ENCODE assay signal across 9 mouse cellular contexts in genomic region chr6:52203121-52203370, GRCm38 (mm10). TPM values are rescaled to one million over a fixed set of nuclear protein-coding genes. Genes with fewer than 3 reads are reported as not detected.
DNase-seq lines count a peak whose midpoint lies in the region; ATAC-seq and TF ChIP-seq lines count a peak whose summit lies in the region.
"Had no signal": no experiment of that assay in that cellular context is flagged by ENCODE, and none has a peak within 500 bp of the region (broad histone marks: within the 10 kb centered on the region; RNA-seq: fewer than 3 reads in every experiment).

No protein-coding gene starts in this region.

- H3K27ac ChIP-seq in kidney, adult 2 months (ENCODE audit: insufficient read depth, low read depth, low read length) = peak overlapping the region; percentile 80
- H3K27ac ChIP-seq in liver, embryonic 14.5 days = no peak overlapping the region

- H3K4me1 ChIP-seq in kidney, adult 2 months (ENCODE audit: control insufficient read depth, insufficient read depth, low read length) = no peaks in the 10 kb centered on the region
- no peaks in the 10 kb centered on the region for H3K4me1 ChIP-seq in liver, embryonic 14.5 days (replicated peaks; ENCODE audit: control insufficient read depth in 2 of 2, insufficient read depth in 2 of 2, low read length in 1 of 2)

- peak; percentile 25 for DNase-seq in adrenal gland, postnatal 25 days
- DNase-seq in adrenal gland, postnatal 14 days = no peak
- DNase-seq in ES-CJ7 (ENCODE audit: low read depth, low spot score) = peak; percentile 58
- peak; percentile 71 for DNase-seq in kidney, adult 2 months
- no peak for DNase-seq in liver, embryonic 14.5 days (ENCODE audit: low read depth in 3 of 3, low spot score in 3 of 3)
- no peak for DNase-seq in ovary, postnatal 14 days (ENCODE audit: low spot score)
- no peak for DNase-seq in urinary bladder, postnatal 4 days (ENCODE audit: low spot score in 2 of 2)
- DNase-seq in left cerebral cortex, postnatal 36 days (ENCODE audit: low spot score in 2 of 2) = no peak

- peaks cover 5% of the 10 kb centered on the region; the same call in 1 of the 2 replicates for H3K36me3 ChIP-seq in kidney, adult 2 months (ENCODE audit: control insufficient read depth, insufficient read depth, low read length)
- H3K36me3 ChIP-seq in liver, embryonic 14.5 days (replicated peaks; ENCODE audit: control insufficient read depth, insufficient read depth, low read depth) = no peaks in the 10 kb centered on the region

- peak overlapping the region; percentile 68 for H3K4me3 ChIP-seq in kidney, adult 2 months (ENCODE audit: insufficient read depth, low read depth, low read length)
- H3K4me3 ChIP-seq in liver, embryonic 14.5 days (ENCODE audit: insufficient read depth in 1 of 2, low read depth in 2 of 2, low read length in 2 of 2) = peak overlapping the region in 1 of 2 experiments; percentile 44; a peak in 2 of 4 replicates

- peak overlapping the region; percentile 43 for H3K4me2 ChIP-seq in liver, embryonic 14.5 days (ENCODE audit: low read depth)

- no peak for TF ChIP-seq CTCF in kidney, adult 2 months (conservative IDR thresholded peaks at IDR 0.05; ENCODE audit: insufficient read depth, insufficient read length, low read depth, low read length)
- TF ChIP-seq CTCF in liver, embryonic 14.5 days (IDR thresholded peaks at IDR 0.05; ENCODE audit: low read depth) = no peak

- intact Hi-C loops in left cerebral cortex, postnatal 36 days (cut with DNase I) = loop anchor here (5.0 kb wide), 1 partner anchor 36 kb away; no protein-coding TSS in a partner anchor

- H3K9ac ChIP-seq in liver, embryonic 14.5 days (replicated peaks) = no peak overlapping the region

- no peaks in the 10 kb centered on the region for H3K9me3 ChIP-seq in liver, embryonic 14.5 days (ENCODE audit: control insufficient read depth, low read length)

- no peaks in the 10 kb centered on the region for H3K27me3 ChIP-seq in kidney, adult 2 months (replicated peaks; ENCODE audit: control insufficient read depth, insufficient read depth, low read length)
- peaks cover 95% of the 10 kb centered on the region for H3K27me3 ChIP-seq in liver, embryonic 14.5 days (ENCODE audit: control insufficient read depth, insufficient read depth, low read length)

- whole genome bisulfite sequencing in kidney, adult 2 months = 30% methylated on average over 10 of the region's 10 CpGs
- 3% methylated on average over 10 of the region's 10 CpGs for WGBS in liver, embryonic 14.5 days (ENCODE audit: insufficient replicate concordance)

- no peak for TF ChIP-seq EP300 in liver, embryonic 14.5 days (IDR thresholded peaks at IDR 0.05; ENCODE audit: low read depth)

- TF ChIP-seq POLR2A in kidney, adult 2 months (IDR thresholded peaks at IDR 0.05; ENCODE audit: low read depth, low read length) = no peak

- ATAC-seq in liver, embryonic 14.5 days (ENCODE audit: insufficient read depth) = no peak
- ATAC-seq: inflammation-experienced regulatory T-cells, adult 6 months had no signal

RNA-seq across cellular contexts. Expression of gene Hoxa5, which starts 1.3 kb away (rescaled TPM):
- 12.8 and 15.0 TPM in 2 replicates for total RNA-seq in adrenal gland, postnatal 25 days (2021)
- 25.8 and 26.3 TPM in 2 replicates for total RNA-seq in adrenal gland, postnatal 14 days (2021)
- polyA plus RNA-seq in kidney, adult 2 months (2012; rRNA removed) = 6.9 and 8.1 TPM in 2 replicates
- polyA plus RNA-seq in liver, embryonic 14.5 days (2012; rRNA removed) = 0.52 and 0.97 TPM in 2 replicates
- 0.16 and 0.43 TPM in 2 replicates for polyA plus RNA-seq in liver, embryonic 14.5 days (2014; fragmentation: Nextera tagmentation; extraction: Ambion mirVana)
- not detected for total RNA-seq in left cerebral cortex, postnatal 36 days (2021)
- polyA plus RNA-seq: inflammation-experienced regulatory T-cells, adult 6 months had no signal

RNA-seq across cellular contexts. Expression of gene Hoxa6, which starts 5.5 kb away (rescaled TPM):
- total RNA-seq in adrenal gland, postnatal 25 days (2021) = 3.1 and 5.6 TPM in 2 replicates
- 3.7 and 5.9 TPM in 2 replicates for total RNA-seq in adrenal gland, postnatal 14 days (2021)
- polyA plus RNA-seq in kidney, adult 2 months (2012; rRNA removed) = 2.4 and 3.4 TPM in 2 replicates
- not detected in 2 replicates for polyA plus RNA-seq in liver, embryonic 14.5 days (2012; rRNA removed)
- not detected in 2 replicates for polyA plus RNA-seq in liver, embryonic 14.5 days (2014; fragmentation: Nextera tagmentation; extraction: Ambion mirVana)
- total RNA-seq in left cerebral cortex, postnatal 36 days (2021) = not detected
- polyA plus RNA-seq: inflammation-experienced regulatory T-cells, adult 6 months had no signal

RNA-seq across cellular contexts. Expression of gene Hoxa3, which starts 10.1 kb away (rescaled TPM):
- total RNA-seq in adrenal gland, postnatal 25 days (2021) = 6.3 and 6.9 TPM in 2 replicates
- total RNA-seq in adrenal gland, postnatal 14 days (2021) = 6.9 and 10.5 TPM in 2 replicates
- polyA plus RNA-seq in kidney, adult 2 months (2012; rRNA removed) = 7.4 and 7.6 TPM in 2 replicates
- polyA plus RNA-seq in liver, embryonic 14.5 days (2012; rRNA removed) = 0.37 and 0.43 TPM in 2 replicates
- polyA plus RNA-seq in liver, embryonic 14.5 days (2014; fragmentation: Nextera tagmentation; extraction: Ambion mirVana) = 0.13 and 0.38 TPM in 2 replicates
- total RNA-seq in left cerebral cortex, postnatal 36 days (2021) = not detected
- polyA plus RNA-seq: inflammation-experienced regulatory T-cells, adult 6 months had no signal

RNA-seq across cellular contexts. Expression of gene Gm28308, which starts 10.1 kb away (rescaled TPM):
- 0.88 and 4.9 TPM in 2 replicates for total RNA-seq in adrenal gland, postnatal 25 days (2021)
- total RNA-seq in adrenal gland, postnatal 14 days (2021) = 1.3 and 1.4 TPM in 2 replicates
- 0.78 and 2.9 TPM in 2 replicates for polyA plus RNA-seq in kidney, adult 2 months (2012; rRNA removed)
- polyA plus RNA-seq in liver, embryonic 14.5 days (2012; rRNA removed) = not detected in 2 replicates
- polyA plus RNA-seq in liver, embryonic 14.5 days (2014; fragmentation: Nextera tagmentation; extraction: Ambion mirVana) = not detected in 2 replicates
- total RNA-seq in left cerebral cortex, postnatal 36 days (2021) = not detected
- polyA plus RNA-seq: inflammation-experienced regulatory T-cells, adult 6 months had no signal

RNA-seq across cellular contexts. Expression of gene Hoxa4, which starts 11.5 kb away (rescaled TPM):
- 3.7 and 3.8 TPM in 2 replicates for total RNA-seq in adrenal gland, postnatal 25 days (2021)
- total RNA-seq in adrenal gland, postnatal 14 days (2021) = 6.4 and 7.3 TPM in 2 replicates
- polyA plus RNA-seq in kidney, adult 2 months (2012; rRNA removed) = 2.8 TPM in 2 replicates
- polyA plus RNA-seq in liver, embryonic 14.5 days (2012; rRNA removed) = 0.25 and 0.26 TPM in 2 replicates
- polyA plus RNA-seq in liver, embryonic 14.5 days (2014; fragmentation: Nextera tagmentation; extraction: Ambion mirVana) = 0.09 and 0.14 TPM in 2 replicates
- not detected for total RNA-seq in left cerebral cortex, postnatal 36 days (2021)
- polyA plus RNA-seq: inflammation-experienced regulatory T-cells, adult 6 months had no signal

Comparison
In these comparisons a context has a peak if more than half of its experiments do, and no peak if none do; other contexts are left out.
1. DNase-seq: peak in adrenal gland, postnatal 25 days (single experiment), ES-CJ7 (single experiment) and kidney, adult 2 months (single experiment); none in adrenal gland, postnatal 14 days (single experiment), liver, embryonic 14.5 days (0 of 3), ovary, postnatal 14 days (single experiment), urinary bladder, postnatal 4 days (0 of 2) and left cerebral cortex, postnatal 36 days (0 of 2).
2. RNA of gene Hoxa5, which starts 1.3 kb away (total RNA-seq): 25.8 to 26.3 TPM in adrenal gland, postnatal 14 days and 12.8 to 15.0 TPM in adrenal gland, postnatal 25 days; not detected in left cerebral cortex, postnatal 36 days; every median in the first group is over 10 times any median in the second.